Mouse (Mus musculus): ENCODE measurements around the gene Ccdc177. TPM values are rescaled to one million over a fixed set of nuclear protein-coding genes. Genes with fewer than 3 reads are reported as not detected.
A peak's percentile ranks its signal among the peaks of the same experiment; 100 is the strongest.

Ccdc177 gene
- polyA plus RNA-seq, 1 experiment from 2014 or later = 0.06 TPM

- no peak overlapping the region for H3K4me3 ChIP-seq
- 69% methylated on average over 8 of the region's 8 CpGs for WGBS
- no peaks in the 10 kb centered on the region for H3K36me3 ChIP-seq
Observed at GRCm38 (mm10) chr12:80746031-80746813, 14.3 kb downstream of the Ccdc177 start.

GRCm38 (mm10) chr12:80744614-80745013 lies 15.9 kb downstream of the Ccdc177 start:
- DNase-seq (ENCODE audit: low spot score) = no peak
- Histone ChIP-seq H3K27me3 (ENCODE audit: low read depth, poor library complexity, severe bottlenecking) (peaks cover 25% of the 10 kb centered on the region), H3K27ac (no peak overlapping the region), H3K4me1 (no peaks in the 10 kb centered on the region), H3K4me3 (no peak overlapping the region), H3K36me3 (no peaks in the 10 kb centered on the region), H3K9me3 (replicated peaks) (no peaks in the 10 kb centered on the region)
- 87% methylated on average over 1 of the region's 1 CpGs for WGBS

More at GRCm38 (mm10) chr12:80746031-80746813, 14.3 kb downstream of the Ccdc177 start:
- no peaks in the 10 kb centered on the region for H3K4me1 ChIP-seq
- peaks cover 25% of the 10 kb centered on the region for H3K27me3 ChIP-seq (ENCODE audit: low read depth, poor library complexity, severe bottlenecking)
- H3K27ac ChIP-seq = no peak overlapping the region
- no peaks in the 10 kb centered on the region for H3K9me3 ChIP-seq (replicated peaks)
- DNase-seq (ENCODE audit: low spot score) = no peak

- H3K27ac ChIP-seq = no peak overlapping the region
- H3K27me3 ChIP-seq (ENCODE audit: low read depth, poor library complexity, severe bottlenecking) = peaks cover 41% of the 10 kb centered on the region
- H3K4me3 ChIP-seq = no peak overlapping the region
- H3K9me3 ChIP-seq (replicated peaks) = no peaks in the 10 kb centered on the region
- peaks cover 22% of the 10 kb centered on the region for H3K4me1 ChIP-seq
- WGBS = 24% methylated on average over 9 of the region's 9 CpGs
- H3K36me3 ChIP-seq = no peaks in the 10 kb centered on the region
- peak; percentile 67 for DNase-seq (ENCODE audit: low spot score)
Observed at GRCm38 (mm10) chr12:80739482-80739881, 21.0 kb downstream of the Ccdc177 start.

GRCm38 (mm10) chr12:80737283-80737600 lies 23.2 kb downstream of the Ccdc177 start:
- no peak overlapping the region for H3K27ac ChIP-seq
- no peaks in the 10 kb centered on the region for H3K36me3 ChIP-seq
- H3K9me3 ChIP-seq (replicated peaks) = no peaks in the 10 kb centered on the region
- no peak for DNase-seq (ENCODE audit: low spot score)
- 76% methylated on average over 5 of the region's 5 CpGs for WGBS
- H3K4me3 ChIP-seq = no peak overlapping the region
- peaks cover 41% of the 10 kb centered on the region for H3K27me3 ChIP-seq (ENCODE audit: low read depth, poor library complexity, severe bottlenecking)
- H3K4me1 ChIP-seq = peaks cover 22% of the 10 kb centered on the region

GRCm38 (mm10) chr12:80736464-80737282 lies 23.8 kb downstream of the Ccdc177 start:
- H3K9me3 ChIP-seq (replicated peaks) = no peaks in the 10 kb centered on the region
- no peaks in the 10 kb centered on the region for H3K36me3 ChIP-seq
- DNase-seq (ENCODE audit: low spot score) = peak; percentile 62
- peaks cover 22% of the 10 kb centered on the region for H3K4me1 ChIP-seq
- no peak overlapping the region for H3K4me3 ChIP-seq
- WGBS = 45% methylated on average over 13 of the region's 13 CpGs
- peaks cover 41% of the 10 kb centered on the region for H3K27me3 ChIP-seq (ENCODE audit: low read depth, poor library complexity, severe bottlenecking)
- H3K27ac ChIP-seq = no peak overlapping the region

GRCm38 (mm10) chr12:80734526-80735470 lies 25.7 kb downstream of the Ccdc177 start:
- H3K4me3 ChIP-seq = no peak overlapping the region
- H3K4me1 ChIP-seq = peaks cover 22% of the 10 kb centered on the region
- DNase-seq (ENCODE audit: low spot score) = no peak
- H3K27me3 ChIP-seq (ENCODE audit: low read depth, poor library complexity, severe bottlenecking) = peaks cover 25% of the 10 kb centered on the region; the same call in 1 of the 2 replicates
- H3K36me3 ChIP-seq = no peaks in the 10 kb centered on the region
- no peaks in the 10 kb centered on the region for H3K9me3 ChIP-seq (replicated peaks)
- WGBS = 66% methylated on average over 13 of the region's 13 CpGs
- no peak overlapping the region for H3K27ac ChIP-seq

- 13% methylated on average over 9 of the region's 9 CpGs for WGBS
- no peak overlapping the region for H3K27ac ChIP-seq
- H3K4me1 ChIP-seq = 0 out of 2 replicates have a peak, but pooled peaks cover 2% of the 10 kb centered on the region
- no peaks in the 10 kb centered on the region for H3K36me3 ChIP-seq
- no peaks in the 10 kb centered on the region for H3K27me3 ChIP-seq (ENCODE audit: low read depth, poor library complexity, severe bottlenecking)
- peak; percentile 77 for DNase-seq (ENCODE audit: low spot score)
- no peak overlapping the region for H3K4me3 ChIP-seq
- H3K9me3 ChIP-seq (replicated peaks) = no peaks in the 10 kb centered on the region
Observed at GRCm38 (mm10) chr12:80730567-80730966, 29.9 kb downstream of the Ccdc177 start.

- no peak for DNase-seq (ENCODE audit: low spot score)
- H3K27ac ChIP-seq = no peak overlapping the region
- WGBS = 87% methylated on average over 12 of the region's 12 CpGs
Observed at GRCm38 (mm10) chr12:80729758-80730530, 30.5 kb downstream of the Ccdc177 start.

GRCm38 (mm10) chr12:80728814-80729213 lies 31.7 kb downstream of the Ccdc177 start:
- WGBS = 51% methylated on average over 2 of the region's 2 CpGs
- no peak overlapping the region for H3K4me3 ChIP-seq
- no peaks in the 10 kb centered on the region for H3K36me3 ChIP-seq
- H3K27me3 ChIP-seq (ENCODE audit: low read depth, poor library complexity, severe bottlenecking) = no peaks in the 10 kb centered on the region
- DNase-seq (ENCODE audit: low spot score) = no peak
- no peak overlapping the region for H3K27ac ChIP-seq
- no peaks in the 10 kb centered on the region for H3K9me3 ChIP-seq (replicated peaks)
- H3K4me1 ChIP-seq = no peaks in the 10 kb centered on the region

More at GRCm38 (mm10) chr12:80729758-80730530, 30.5 kb downstream of the Ccdc177 start:
- no peaks in the 10 kb centered on the region for H3K27me3 ChIP-seq (ENCODE audit: low read depth, poor library complexity, severe bottlenecking)
- no peak overlapping the region for H3K4me3 ChIP-seq
- 0 out of 2 replicates have a peak, but pooled peaks cover 2% of the 10 kb centered on the region for H3K4me1 ChIP-seq
- H3K9me3 ChIP-seq (replicated peaks) = no peaks in the 10 kb centered on the region
- no peaks in the 10 kb centered on the region for H3K36me3 ChIP-seq

- no peaks in the 10 kb centered on the region for H3K36me3 ChIP-seq
- 21% methylated on average over 1 of the region's 1 CpGs for WGBS
- no peak overlapping the region for H3K27ac ChIP-seq
- H3K4me3 ChIP-seq = no peak overlapping the region
- DNase-seq (ENCODE audit: low spot score) = no peak
- H3K27me3 ChIP-seq (ENCODE audit: low read depth, poor library complexity, severe bottlenecking) = no peaks in the 10 kb centered on the region
- no peaks in the 10 kb centered on the region for H3K4me1 ChIP-seq
- no peaks in the 10 kb centered on the region for H3K9me3 ChIP-seq (replicated peaks)
Observed at GRCm38 (mm10) chr12:80728207-80728606, 32.3 kb downstream of the Ccdc177 start.

- DNase-seq (ENCODE audit: low spot score) = peak; percentile 89
- H3K27me3 ChIP-seq (ENCODE audit: low read depth, poor library complexity, severe bottlenecking) = no peaks in the 10 kb centered on the region
- no peaks in the 10 kb centered on the region for H3K4me1 ChIP-seq
- no peak overlapping the region for H3K27ac ChIP-seq
- H3K4me3 ChIP-seq = no peak overlapping the region
- no peaks in the 10 kb centered on the region for H3K36me3 ChIP-seq
- 36% methylated on average over 10 of the region's 10 CpGs for WGBS
- H3K9me3 ChIP-seq (replicated peaks) = no peaks in the 10 kb centered on the region
Observed at GRCm38 (mm10) chr12:80724853-80725559, 35.5 kb downstream of the Ccdc177 start.

Data from limb, embryonic 10.5 days (tissue).